20 mouse cellular contexts compared by ENCODE assay signal in genomic region chr4:145045312-145046031, GRCm38 (mm10).
DNase-seq lines count a peak whose midpoint lies in the region; ATAC-seq lines count a peak whose summit lies in the region.
"Had no signal": no experiment of that assay in that cellular context is flagged by ENCODE, and none has a peak within 500 bp of the region (broad histone marks: within the 10 kb centered on the region; RNA-seq: fewer than 3 reads in every experiment).

No protein-coding gene starts in this region.

- no peaks in the 10 kb centered on the region for H3K9me3 ChIP-seq in liver, embryonic 12.5 days (replicated peaks)
- H3K9me3 ChIP-seq: heart, embryonic 12.5 days; neural tube, embryonic 15.5 days had no signal

- WGBS in liver, embryonic 12.5 days (ENCODE audit: insufficient replicate concordance) = 61% methylated on average over 5 of the region's 5 CpGs

- peak; percentile 15 to 16 for DNase-seq in spleen, adult 18-20 months
- DNase-seq in spleen, postnatal 4 days (ENCODE audit: low spot score in 2 of 2) = no peak
- peak; percentile 85 for DNase-seq in CD4-positive, CD25-positive, alpha-beta regulatory T cell, adult 2 months (ENCODE audit: low read depth, low spot score)
- peak; percentile 83 for DNase-seq in splenic B cell, adult 2 months (ENCODE audit: low read depth, low spot score)
- DNase-seq in ovary, adult 18-20 months (ENCODE audit: low spot score) = no peak
- DNase-seq: adrenal gland, postnatal 14 days; cerebellum, adult 8-10 months; gastrocnemius, postnatal 14 days; kidney, adult 8-10 months; layer of hippocampus, postnatal 36 days; liver; lung, adult 18-20 months; lung, postnatal 36 days; right cerebral cortex, adult 18-20 months had no signal

- no peak overlapping the region for H3K9ac ChIP-seq in liver, embryonic 12.5 days
- H3K9ac ChIP-seq: heart, embryonic 12.5 days; neural tube, embryonic 15.5 days had no signal

- H3K27ac ChIP-seq in liver, embryonic 12.5 days = no peak overlapping the region
- H3K27ac ChIP-seq: neural tube, embryonic 15.5 days had no signal

- no peak overlapping the region for H3K4me3 ChIP-seq in liver, embryonic 12.5 days
- H3K4me3 ChIP-seq: heart, embryonic 12.5 days; neural tube, embryonic 15.5 days had no signal

- H3K4me1 ChIP-seq in liver, embryonic 12.5 days = peaks cover 52% of the 10 kb centered on the region
- H3K4me1 ChIP-seq: neural tube, embryonic 15.5 days had no signal

- no peak overlapping the region for H3K4me2 ChIP-seq in liver, embryonic 12.5 days
- H3K4me2 ChIP-seq: heart, embryonic 12.5 days; midbrain, embryonic 11.5 days; neural tube, embryonic 15.5 days had no signal

- H3K36me3 ChIP-seq in splenic B cell, adult 2 months (ENCODE audit: control insufficient read depth, insufficient read depth, low read length, poor library complexity, severe bottlenecking) = 0 out of 2 replicates have a peak, but pooled peaks cover 3% of the 10 kb centered on the region
- peaks cover 69% of the 10 kb centered on the region for H3K36me3 ChIP-seq in liver, embryonic 12.5 days

- H3K27me3 ChIP-seq in splenic B cell, adult 2 months (ENCODE audit: control insufficient read depth, insufficient read depth, low read length, poor library complexity, severe bottlenecking) = no peaks in the 10 kb centered on the region
- H3K27me3 ChIP-seq in liver, embryonic 12.5 days (replicated peaks) = no peaks in the 10 kb centered on the region
- H3K27me3 ChIP-seq: heart, embryonic 12.5 days; neural tube, embryonic 15.5 days had no signal

- ATAC-seq in hematopoietic stem cell, adult 5-6 weeks (replicated peaks in 1 of 2; ENCODE audit: insufficient read depth in 1 of 2, low FRiP score in 2 of 2, low TSS enrichment in 1 of 2, low read depth in 1 of 2, poor library complexity in 2 of 2, severe bottlenecking in 2 of 2) = peak; percentile 44 to 60; a peak in 3 of 4 replicates
- ATAC-seq in liver, embryonic 12.5 days = no peak
- ATAC-seq: hindbrain, embryonic 16.5 days had no signal

Comparison
In these comparisons a context has a peak if more than half of its experiments do, and no peak if none do; other contexts are left out.
1. DNase-seq: peak in spleen, adult 18-20 months (2 of 2), CD4-positive, CD25-positive, alpha-beta regulatory T cell, adult 2 months (single experiment) and splenic B cell, adult 2 months (single experiment); none in spleen, postnatal 4 days (0 of 2) and ovary, adult 18-20 months (single experiment).